Mouse (Mus musculus): ENCODE results near the gene Phykpl.

DNA sequence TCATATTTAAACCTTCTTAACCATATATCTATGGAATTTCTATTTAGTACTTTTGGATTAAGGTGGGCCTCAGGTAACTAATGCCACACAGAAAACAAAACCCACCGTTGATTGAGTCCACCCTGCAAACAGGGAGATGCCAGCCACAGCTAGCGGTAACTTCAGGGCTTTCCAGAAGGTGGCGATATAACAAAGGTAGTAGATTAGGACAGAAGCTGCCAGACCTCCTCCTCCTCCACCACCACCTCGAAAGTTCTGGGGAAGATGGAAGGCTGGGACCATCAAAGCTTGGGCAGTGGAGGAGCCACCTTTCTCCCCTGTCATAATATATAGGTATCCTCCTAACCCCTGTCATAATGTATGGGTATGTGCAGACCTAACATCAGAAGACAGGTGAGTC, 33.1 kb downstream of the Phykpl start:
- TF ChIP-seq EP300 (IDR thresholded peaks at IDR 0.05; ENCODE audit: low read depth) (no peak), CTCF (IDR thresholded peaks at IDR 0.05; ENCODE audit: low read depth) (peak; percentile 85)

Data from heart, postnatal 0 days (tissue).